Mouse (Mus musculus) gastrocnemius, adult 2 months (tissue): ENCODE data around the gene Ergic1. TPM values are rescaled to one million over a fixed set of nuclear protein-coding genes. Genes with fewer than 3 reads are reported as not detected.

Source experiments
- DNase-seq: peaks from one replicate; pipeline ENCODE4 v3.0.0; 2022
- H3K27ac ChIP-seq: fragments of 200-600 bp; 2 replicates; pipeline ENCODE4 v1.8.1; 2022; ENCODE audit warnings: mild to moderate bottlenecking
- H3K4me3 ChIP-seq: fragments of 200-600 bp; 2 replicates; pipeline ENCODE4 v1.8.1; 2022; ENCODE audit warnings: mild to moderate bottlenecking, moderate library complexity
- CTCF ChIP-seq: fragments of 200-600 bp; IDR thresholded peaks from 2 replicates; pipeline ENCODE4 v1.8.1; 2022; ENCODE audit warnings: antibody characterized with exemption, mild to moderate bottlenecking, moderate library complexity
- intact Hi-C: fragments of 180-260 bp; cut with DNase I; formaldehyde crosslinking; loops from one replicate; pipeline ENCODE4 v1.15.1; 2025
- total RNA-seq, 2 experiments: library from RNA; stranded (reverse); gene quantifications; 2 replicates each; pipeline ENCODE4 v1.2.3; 2021

Ergic1 gene
- total RNA-seq, 2 experiments from 2014 or later: 40.3 to 60.3 TPM

DNA sequence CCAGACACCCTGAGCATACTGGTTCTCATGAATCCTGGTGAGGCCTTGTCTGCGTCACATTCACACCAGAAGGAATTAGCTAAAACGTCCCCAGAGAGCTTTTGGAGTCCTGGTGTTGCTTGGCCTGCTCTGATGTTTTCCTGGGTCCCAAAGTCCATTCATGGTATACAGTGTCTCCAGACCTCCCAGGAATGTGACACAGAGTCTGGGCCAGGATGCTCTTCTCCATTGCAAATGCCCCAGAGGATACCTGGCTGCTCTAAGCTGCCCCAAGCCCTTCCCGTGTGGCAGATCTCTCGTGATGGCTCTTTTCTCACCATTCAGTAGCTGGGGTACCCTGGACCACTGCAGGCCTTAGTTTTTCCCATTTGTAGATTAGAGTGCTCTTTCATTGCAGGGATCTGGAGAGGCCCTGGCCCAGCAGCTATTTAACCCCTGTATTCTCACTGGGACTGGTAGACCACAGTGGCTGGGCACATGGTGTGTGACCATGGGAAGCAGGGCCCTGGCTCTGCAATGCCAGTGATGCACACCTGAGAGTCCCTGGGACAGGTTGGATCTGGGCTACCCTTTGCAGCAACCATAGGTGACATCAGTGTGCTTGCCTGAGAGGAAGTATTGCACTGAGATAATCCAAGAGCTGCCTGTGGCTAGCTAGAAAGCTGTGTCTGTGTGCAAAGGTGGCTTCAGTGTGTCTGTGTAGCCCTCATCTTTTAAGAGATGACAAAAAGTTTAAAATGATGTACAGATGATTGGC, 8.5 kb downstream of the Ergic1 start:
- intact Hi-C loops: no loop called here
- H3K27ac ChIP-seq: peak overlapping the region; percentile 36
- TF ChIP-seq CTCF: no peak
- no peak for DNase-seq
- no peak overlapping the region for H3K4me3 ChIP-seq

DNA sequence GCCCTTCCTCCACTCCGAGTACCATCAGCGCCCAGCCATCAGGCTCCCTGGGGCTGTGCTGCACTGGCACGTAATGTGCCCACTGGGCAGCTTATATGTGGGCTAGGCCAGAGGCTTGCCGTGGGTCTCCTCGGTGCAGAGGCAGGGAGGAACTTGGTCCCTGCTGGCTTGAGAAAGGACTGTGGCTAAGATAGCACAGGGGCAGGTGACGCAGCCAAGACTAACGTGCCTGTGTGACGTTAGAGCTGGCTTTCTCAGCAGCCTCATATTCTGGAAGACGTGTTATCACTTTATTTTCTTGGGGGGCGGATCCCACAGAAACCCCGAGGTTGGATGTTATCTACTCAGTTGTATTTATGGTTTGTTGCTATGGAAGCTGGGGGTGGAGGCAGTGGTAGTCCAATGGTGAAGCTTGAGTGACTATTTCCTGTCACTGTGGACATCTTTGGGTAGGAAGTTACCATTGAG, 9.4 kb downstream of the Ergic1 start:
- intact Hi-C loops: no loop called here
- H3K27ac ChIP-seq: peak overlapping the region; percentile 36
- no peak for TF ChIP-seq CTCF

DNA sequence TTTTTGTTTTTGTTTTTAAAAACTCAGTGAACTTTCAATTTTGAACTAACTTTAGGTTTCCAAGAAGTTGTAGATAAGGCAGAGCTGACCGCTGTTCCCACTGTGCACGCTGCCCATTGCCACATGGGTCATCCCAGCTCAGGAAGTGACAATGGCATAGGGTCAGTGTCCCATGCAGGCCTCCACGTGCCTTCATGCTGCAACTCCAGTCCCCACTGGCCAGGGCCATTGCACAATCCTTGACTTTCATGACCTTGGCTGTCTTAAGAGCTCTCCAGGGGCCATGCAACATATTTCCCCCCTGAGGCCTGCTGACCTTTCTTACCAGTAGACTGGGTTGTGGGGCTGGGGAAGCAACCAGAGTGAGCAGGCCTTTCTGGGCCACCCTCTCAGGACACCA, 10.1 kb downstream of the Ergic1 start:
- Histone ChIP-seq H3K27ac (peak overlapping the region; percentile 36), H3K4me3 (no peak overlapping the region)
- TF ChIP-seq CTCF: no peak
- intact Hi-C loops: no loop called here
- DNase-seq: peak; percentile 73

More for the DNA sequence above, 9.4 kb downstream of the Ergic1 start:
- DNase-seq: no peak
- H3K4me3 ChIP-seq: no peak overlapping the region

DNA sequence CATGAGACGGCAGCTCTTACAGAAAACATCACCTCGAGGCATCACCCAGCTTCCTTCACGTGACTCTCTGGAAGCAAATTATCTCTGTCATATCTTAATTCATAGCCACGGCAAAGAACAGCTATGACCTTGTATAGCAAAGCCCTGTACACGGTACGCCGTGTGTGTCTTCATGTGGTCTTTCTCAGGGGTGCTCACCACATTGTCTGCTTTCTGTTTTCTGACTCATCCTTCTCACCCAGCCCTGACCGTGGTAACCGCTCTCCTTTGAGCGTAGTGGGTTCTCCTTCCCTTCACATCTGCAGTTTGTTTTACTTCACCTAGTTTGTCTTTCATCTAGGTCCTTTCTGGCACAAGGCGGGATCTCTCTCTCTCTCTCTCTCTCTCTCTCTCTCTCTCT, 11.0 kb downstream of the Ergic1 start:
- DNase-seq: no peak
- Histone ChIP-seq H3K4me3 (no peak overlapping the region), H3K27ac (peak overlapping the region; percentile 36)
- intact Hi-C loops: no loop called here
- TF ChIP-seq CTCF: no peak

DNA sequence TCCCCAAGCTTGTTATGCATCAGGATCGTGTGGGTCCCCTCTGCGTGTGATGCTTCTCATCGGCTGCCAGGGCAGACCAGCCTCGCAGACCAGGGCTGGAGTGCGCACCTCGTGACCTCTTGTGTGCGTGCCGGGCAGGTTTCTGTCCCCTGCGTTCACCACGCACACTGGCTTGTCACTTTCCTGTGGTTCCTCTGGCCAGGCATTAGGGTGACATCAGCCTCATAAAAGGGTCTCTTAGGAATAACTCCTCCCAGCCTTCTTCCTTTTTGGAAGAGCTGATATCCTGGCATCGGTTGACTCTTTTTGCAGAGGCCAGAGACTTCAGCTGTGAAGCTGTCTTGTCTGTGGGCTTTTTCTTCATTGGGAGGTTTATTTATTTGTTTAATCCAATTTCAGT, 12.8 kb downstream of the Ergic1 start:
- no peak for TF ChIP-seq CTCF
- Histone ChIP-seq H3K27ac (peak overlapping the region; percentile 76), H3K4me3 (peak overlapping the region; percentile 37)
- intact Hi-C loops: no loop called here
- DNase-seq: no peak

DNA sequence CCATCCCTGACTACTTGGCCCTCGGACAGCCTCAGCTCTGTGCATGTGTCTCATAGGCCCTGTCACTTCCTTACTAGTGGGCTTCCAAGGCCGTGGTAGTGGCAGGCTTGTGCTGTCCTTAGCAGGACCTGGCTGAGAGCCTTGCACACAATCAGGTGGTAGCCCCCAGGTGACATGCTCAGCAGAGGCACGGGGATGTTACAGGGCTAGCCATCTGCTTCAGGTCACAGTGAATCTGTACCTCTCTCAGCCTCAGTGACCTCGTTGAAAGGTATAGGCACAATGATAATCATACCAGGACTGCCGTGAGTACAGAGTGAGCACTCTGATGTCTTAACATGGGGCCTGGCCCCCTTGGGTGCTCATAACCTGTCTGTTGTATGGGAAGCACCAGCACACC, 13.4 kb downstream of the Ergic1 start:
- intact Hi-C loops: no loop called here

DNA sequence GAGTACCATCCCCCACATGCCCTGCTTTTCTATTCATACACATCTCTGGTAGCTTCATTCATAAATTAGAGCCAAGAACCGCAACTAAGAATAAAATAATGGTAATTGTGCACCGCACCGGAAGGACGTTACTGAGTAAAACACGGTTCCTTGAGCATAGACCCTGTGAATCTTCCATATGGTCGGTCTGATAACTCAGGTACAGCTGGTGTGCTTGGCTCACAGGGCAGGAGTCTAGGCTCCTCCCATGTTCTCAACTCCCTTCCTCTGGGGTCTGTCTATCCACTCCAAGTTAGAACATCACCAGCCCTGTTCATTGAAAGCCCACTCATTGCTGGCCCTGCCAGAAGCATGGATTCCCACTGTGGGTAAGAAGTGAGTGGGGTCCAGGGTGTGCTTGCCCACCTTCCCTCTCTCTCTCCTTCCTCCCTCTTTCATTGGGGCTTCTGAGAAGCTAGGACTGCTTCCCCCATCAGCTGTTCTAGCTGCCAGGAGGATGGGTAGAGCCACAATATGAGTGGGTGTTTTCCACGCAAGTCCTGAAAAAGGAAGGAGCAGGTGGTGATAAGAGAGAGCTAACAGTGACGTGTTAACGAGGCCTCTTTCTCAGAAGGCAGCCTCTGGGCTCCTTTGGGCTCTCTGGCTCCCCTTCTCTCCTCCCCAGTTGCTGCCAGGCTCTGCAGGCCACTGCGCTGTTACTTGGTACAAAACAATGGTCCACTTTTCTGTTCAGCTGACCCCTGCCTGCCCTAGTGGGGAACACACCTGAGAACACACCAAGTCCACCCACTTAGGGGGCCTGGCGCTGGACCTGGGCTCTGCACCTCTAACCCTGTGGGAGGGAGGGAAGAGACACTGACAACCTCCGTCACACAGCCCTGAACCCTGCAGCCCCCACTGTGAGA, 14.7 kb downstream of the Ergic1 start:
- peak overlapping the region; percentile 85 for H3K27ac ChIP-seq
- DNase-seq: no peak
- H3K4me3 ChIP-seq: no peak overlapping the region
- no peak for TF ChIP-seq CTCF
- intact Hi-C loops: no loop called here

More for the DNA sequence above, 13.4 kb downstream of the Ergic1 start:
- Histone ChIP-seq H3K27ac (peak overlapping the region; percentile 76), H3K4me3 (peak overlapping the region; percentile 9)
- DNase-seq: no peak
- no peak for TF ChIP-seq CTCF

DNA sequence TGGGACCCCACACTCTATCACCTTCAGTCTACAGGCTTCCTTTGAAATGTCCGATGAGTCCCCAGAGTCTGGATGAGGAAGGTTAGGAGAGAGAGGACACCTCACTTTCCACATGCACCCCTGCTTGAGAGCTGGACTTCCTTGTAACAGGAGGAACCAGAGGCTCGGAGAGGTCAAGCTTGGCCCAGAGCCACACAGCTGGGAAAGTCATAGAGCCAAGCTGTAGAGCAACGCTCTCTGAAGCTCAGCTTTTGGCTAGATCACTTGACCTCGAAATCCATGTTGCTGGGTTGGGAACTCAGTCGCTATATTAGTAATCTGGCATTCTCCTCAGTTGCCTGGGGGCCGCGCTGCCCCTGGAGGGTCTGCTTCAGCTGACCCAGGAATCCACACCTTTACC, 15.5 kb downstream of the Ergic1 start:
- intact Hi-C loops: no loop called here
- Histone ChIP-seq H3K27ac (peak overlapping the region; percentile 85), H3K4me3 (no peak overlapping the region)
- DNase-seq: peak; percentile 92
- no peak for TF ChIP-seq CTCF

DNA sequence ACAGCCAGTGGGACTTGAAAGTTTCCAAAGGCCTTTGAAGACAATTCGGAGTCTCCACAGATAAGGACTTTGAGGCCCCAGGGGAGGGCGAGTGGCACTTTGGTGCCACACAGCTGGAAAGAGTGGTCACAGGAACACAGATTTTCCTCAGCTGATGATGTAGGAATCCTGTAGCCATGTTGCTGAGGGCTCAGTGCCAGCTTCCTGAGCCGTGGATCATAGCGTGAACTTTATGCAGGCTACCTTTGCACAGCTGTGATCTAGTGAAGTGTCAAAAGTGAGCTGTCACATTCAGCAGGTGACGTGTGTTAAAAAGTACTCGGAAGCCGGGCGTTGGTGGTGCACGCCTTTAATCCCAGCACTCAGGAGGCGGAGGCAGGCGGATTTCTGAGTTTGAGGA, 16.0 kb downstream of the Ergic1 start:
- DNase-seq: no peak
- peak overlapping the region; percentile 85 for H3K27ac ChIP-seq
- no peak overlapping the region for H3K4me3 ChIP-seq
- intact Hi-C loops: no loop called here
- no peak for TF ChIP-seq CTCF

DNA sequence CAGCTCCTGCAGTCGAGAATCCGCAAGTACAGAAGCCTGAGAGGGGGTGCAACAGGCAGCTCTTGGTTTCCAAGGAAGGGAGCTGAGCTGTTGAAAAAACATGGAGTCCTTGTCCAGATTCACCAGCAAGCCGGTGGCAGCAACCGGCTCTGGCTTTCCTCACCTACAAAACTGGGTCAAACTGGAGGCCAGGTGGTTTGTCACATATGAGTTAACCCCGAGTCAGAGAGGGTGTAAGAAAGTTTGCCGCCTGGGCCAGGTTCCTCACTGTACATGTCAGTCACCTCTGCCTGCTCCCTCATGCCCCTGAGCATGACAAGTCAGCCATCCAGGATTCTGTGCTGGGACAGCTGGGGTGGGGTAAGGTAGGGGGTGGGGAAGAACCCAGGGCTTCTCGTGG, 16.9 kb downstream of the Ergic1 start:
- intact Hi-C loops: no loop called here
- no peak for TF ChIP-seq CTCF
- peak overlapping the region; percentile 85 for H3K27ac ChIP-seq

DNA sequence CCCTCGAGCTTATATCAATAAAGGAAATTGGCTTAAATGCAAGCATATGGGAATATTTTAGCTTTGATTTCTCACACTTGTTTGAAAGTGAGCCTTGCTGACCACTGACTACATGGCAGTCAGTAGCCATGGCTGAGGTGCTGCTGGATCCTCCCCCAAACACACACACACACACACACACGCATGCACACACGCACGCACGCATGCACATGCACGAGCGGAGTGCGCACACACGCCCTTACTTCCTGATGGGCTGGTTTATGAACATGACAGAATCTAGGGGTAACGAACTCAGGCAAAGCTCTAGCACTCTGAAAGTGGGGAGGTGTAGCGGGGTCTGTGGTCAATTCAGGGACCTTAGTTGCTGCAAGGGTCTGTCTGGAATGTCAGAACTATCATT, 17.5 kb downstream of the Ergic1 start:
- peak overlapping the region; percentile 85 for H3K27ac ChIP-seq
- intact Hi-C loops: no loop called here

More for the DNA sequence above, 16.9 kb downstream of the Ergic1 start:
- DNase-seq: no peak
- no peak overlapping the region for H3K4me3 ChIP-seq

DNA sequence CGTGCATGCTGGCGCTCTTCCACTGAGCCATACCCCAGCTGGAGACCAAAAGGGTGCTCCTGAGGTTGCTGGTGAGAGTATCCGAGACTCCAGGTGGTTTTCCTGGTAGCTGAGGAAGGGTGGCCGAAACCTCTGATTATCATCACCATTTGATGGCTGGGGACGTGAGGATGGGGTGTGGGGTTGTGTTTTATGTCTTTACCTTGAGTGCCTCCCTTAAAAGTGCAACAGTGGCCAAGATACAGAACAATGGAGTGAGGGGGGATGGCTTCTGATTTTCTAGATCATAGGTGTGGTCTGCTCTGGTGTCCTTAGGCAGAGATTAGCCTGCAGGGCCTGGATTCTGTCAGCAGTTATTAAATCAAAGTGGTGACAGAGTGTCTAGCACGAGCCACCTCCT, 18.1 kb downstream of the Ergic1 start:
- no peak for DNase-seq
- Histone ChIP-seq H3K27ac (peak overlapping the region; percentile 66), H3K4me3 (no peak overlapping the region)
- intact Hi-C loops: no loop called here
- TF ChIP-seq CTCF: no peak

More for the DNA sequence above, 17.5 kb downstream of the Ergic1 start:
- H3K4me3 ChIP-seq: no peak overlapping the region
- TF ChIP-seq CTCF: no peak
- no peak for DNase-seq

DNA sequence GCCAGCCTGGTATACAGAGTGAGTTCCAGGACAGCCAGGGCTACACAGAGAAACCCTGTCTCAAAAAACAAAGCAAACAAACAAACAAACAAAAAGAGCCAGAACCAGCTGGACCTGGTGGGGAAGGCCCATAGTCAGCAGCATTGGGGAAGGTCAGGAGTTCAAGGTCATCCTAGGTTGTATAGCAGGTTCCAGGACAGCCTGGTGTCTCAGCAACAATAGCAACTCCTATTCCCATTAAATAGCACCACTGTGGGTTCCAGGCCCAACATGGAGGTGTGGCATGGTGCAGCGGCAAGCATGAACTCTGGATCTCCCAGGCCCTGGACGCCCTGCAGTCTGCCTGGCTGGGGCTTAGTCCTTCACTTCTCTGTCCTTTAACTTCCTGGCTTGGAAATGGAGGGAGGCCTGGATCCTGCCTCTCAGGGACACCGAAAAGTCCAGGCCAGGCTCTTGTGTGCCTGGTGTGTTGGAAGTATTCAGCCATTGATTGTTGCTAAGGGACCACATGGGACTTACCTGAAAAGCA, 19.6 kb downstream of the Ergic1 start:
- no peak for DNase-seq
- Histone ChIP-seq H3K4me3 (no peak overlapping the region), H3K27ac (peak overlapping the region; percentile 89)
- intact Hi-C loops: loop anchor here (5.0 kb wide), 1 partner anchor 41 kb away; no protein-coding TSS in a partner anchor
- no peak for TF ChIP-seq CTCF
